27 mouse cellular contexts compared by ENCODE assay signal in the genomic region with DNA sequence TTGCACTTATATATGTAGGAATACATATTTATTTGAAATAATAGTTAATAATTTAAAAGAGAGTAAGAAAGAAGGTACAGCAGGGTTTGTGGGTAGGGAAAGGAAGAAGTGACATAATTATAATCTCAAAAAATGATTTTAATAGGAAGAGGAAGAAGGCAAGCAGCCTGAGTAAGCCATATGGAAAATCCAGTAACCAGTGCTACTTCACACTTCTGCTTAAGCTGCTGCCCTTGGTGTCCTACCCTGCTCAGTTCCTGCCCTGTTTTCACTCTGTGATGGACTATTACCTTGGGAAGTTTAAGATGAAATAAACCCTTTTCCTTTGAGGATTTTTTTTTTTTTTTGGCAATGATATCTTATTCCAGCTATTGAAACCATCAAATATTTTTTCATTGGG.
A peak's percentile ranks its signal among the peaks of the same experiment; 100 is the strongest.
DNase-seq lines count a peak whose midpoint lies in the region; ATAC-seq and TF ChIP-seq lines count a peak whose summit lies in the region.
"Had no signal": no experiment of that assay in that cellular context is flagged by ENCODE, and none has a peak within 500 bp of the region (broad histone marks: within the 10 kb centered on the region; RNA-seq: fewer than 3 reads in every experiment).

No protein-coding gene starts in this region.

- no peaks in the 10 kb centered on the region for H3K4me1 ChIP-seq in CH12.LX (ENCODE audit: control insufficient read depth in 1 of 2, insufficient read depth in 2 of 2)
- H3K4me1 ChIP-seq in midbrain, postnatal 0 days (ENCODE audit: insufficient read depth, low read length) = no peaks in the 10 kb centered on the region
- H3K4me1 ChIP-seq in kidney, embryonic 15.5 days = no peaks in the 10 kb centered on the region
- H3K4me1 ChIP-seq: embryonic facial prominence, embryonic 13.5 days; embryonic facial prominence, embryonic 15.5 days; forebrain, embryonic 10.5 days; forebrain, embryonic 12.5 days had no signal

- no peaks in the 10 kb centered on the region for H3K79me2 ChIP-seq in CH12.LX (replicated peaks; ENCODE audit: control insufficient read depth, extremely low read depth, insufficient read depth, poor library complexity, severe bottlenecking)

- intact Hi-C loops in left cerebral cortex, adult 2 months (cut with DNase I) = no loop called here

- H3K27me3 ChIP-seq in CH12.LX (replicated peaks) = no peaks in the 10 kb centered on the region
- no peaks in the 10 kb centered on the region for H3K27me3 ChIP-seq in midbrain, postnatal 0 days (ENCODE audit: insufficient read depth, low read length)
- H3K27me3 ChIP-seq in kidney, embryonic 15.5 days = no peaks in the 10 kb centered on the region
- H3K27me3 ChIP-seq: embryonic facial prominence, embryonic 13.5 days; embryonic facial prominence, embryonic 15.5 days; forebrain, embryonic 12.5 days; Patski had no signal

- H3K4me2 ChIP-seq in CH12.LX (ENCODE audit: insufficient read depth, low read depth, poor library complexity, severe bottlenecking) = no peak overlapping the region
- no peak overlapping the region for H3K4me2 ChIP-seq in midbrain, postnatal 0 days (ENCODE audit: low read depth, low read length, poor library complexity, severe bottlenecking)
- no peak overlapping the region for H3K4me2 ChIP-seq in kidney, embryonic 15.5 days
- H3K4me2 ChIP-seq: embryonic facial prominence, embryonic 13.5 days; embryonic facial prominence, embryonic 15.5 days; forebrain, embryonic 12.5 days had no signal

- ATAC-seq in granulocyte monocyte progenitor cell, adult 5-6 weeks (replicated peaks; ENCODE audit: poor library complexity, severe bottlenecking) = peak; percentile 58
- peak; percentile 46; the same call in 1 of the 2 replicates for ATAC-seq in megakaryocyte progenitor cell, adult 5-6 weeks (replicated peaks; ENCODE audit: poor library complexity)
- ATAC-seq in midbrain, postnatal 0 days (ENCODE audit: low FRiP score) = no peak
- no peak for ATAC-seq in kidney, embryonic 15.5 days (replicated peaks; ENCODE audit: low FRiP score)
- ATAC-seq: activated CD4-positive, CD25-positive, alpha-beta regulatory T cell, adult 4 months; CD4-positive, CD25-positive, alpha-beta regulatory T cell, adult 4 months; forebrain, embryonic 14.5 days; forebrain, embryonic 16.5 days; Patski had no signal

- no peak for TF ChIP-seq POLR2A in CH12.LX (IDR thresholded peaks at IDR 0.05; ENCODE audit: low read depth, low read length)

- dilution Hi-C loops in CH12.LX (cut with MboI; ENCODE audit: extremely low pct_ligation_motif_present, extremely low pct_unique_long_range_greater_than_20kb, low sequenced_read_pairs) = no loop called here

- TF ChIP-seq RAD21 in CH12.LX (IDR thresholded peaks at IDR 0.05; ENCODE audit: low read depth, low read length) = no peak

- H3K9ac ChIP-seq in CH12.LX (ENCODE audit: insufficient read depth, low read depth) = no peak overlapping the region
- no peak overlapping the region for H3K9ac ChIP-seq in midbrain, postnatal 0 days (replicated peaks; ENCODE audit: low read length, poor library complexity, severe bottlenecking)
- no peak overlapping the region for H3K9ac ChIP-seq in kidney, embryonic 15.5 days
- H3K9ac ChIP-seq: embryonic facial prominence, embryonic 13.5 days; embryonic facial prominence, embryonic 15.5 days; forebrain, embryonic 12.5 days had no signal

- H3K9me3 ChIP-seq in CH12.LX (replicated peaks; ENCODE audit: low read length) = no peaks in the 10 kb centered on the region
- no peaks in the 10 kb centered on the region for H3K9me3 ChIP-seq in midbrain, postnatal 0 days (ENCODE audit: low read length)
- H3K9me3 ChIP-seq in kidney, embryonic 15.5 days (replicated peaks) = no peaks in the 10 kb centered on the region
- H3K9me3 ChIP-seq: embryonic facial prominence, embryonic 13.5 days; embryonic facial prominence, embryonic 15.5 days; forebrain, embryonic 10.5 days; forebrain, embryonic 12.5 days had no signal

- TF ChIP-seq EP300 in CH12.LX (IDR thresholded peaks at IDR 0.05; ENCODE audit: low read length) = no peak

- H3K27ac ChIP-seq in CH12.LX (ENCODE audit: insufficient read depth, low read depth) = no peak overlapping the region
- H3K27ac ChIP-seq in midbrain, postnatal 0 days (ENCODE audit: low read depth, low read length) = no peak overlapping the region
- no peak overlapping the region for H3K27ac ChIP-seq in kidney, embryonic 15.5 days
- no peak overlapping the region for H3K27ac ChIP-seq in left cerebral cortex, adult 2 months
- H3K27ac ChIP-seq: embryonic facial prominence, embryonic 13.5 days; embryonic facial prominence, embryonic 15.5 days; forebrain, embryonic 10.5 days; forebrain, embryonic 12.5 days had no signal

- in situ Hi-C loops in CH12.LX (cut with MboI; ENCODE audit: low pct_ligation_motif_present, low pct_unique_long_range_greater_than_20kb, low sequenced_read_pairs) = no loop called here

- DNase-seq in 3T3-L1 (ENCODE audit: low read depth, low spot score) (peak; percentile 6), CH12.LX (ENCODE audit: extremely low read depth) (peak; percentile 1)
- DNase-seq in midbrain, postnatal 0 days (ENCODE audit: low spot score) = no peak
- no peak for DNase-seq in left cerebral cortex, adult 2 months (ENCODE audit: extremely low spot score in 1 of 2, low spot score in 2 of 2)
- DNase-seq: adrenal gland, adult 8-10 months; adrenal gland, postnatal 14 days; adrenal gland, postnatal 36 days; B cell, adult 2 months; cerebellum, adult 11-12 months; cerebellum, adult 2 months; cerebellum, adult 9-10 months; cerebellum, postnatal 10 days; cerebellum, postnatal 25 days; embryo, embryonic 11 days had no signal

- H3K4me3 ChIP-seq in CH12.LX (replicated peaks in 1 of 3; ENCODE audit: low read depth in 2 of 3, low read length in 2 of 3, poor library complexity in 1 of 3) = no peak overlapping the region
- H3K4me3 ChIP-seq in midbrain, postnatal 0 days (ENCODE audit: low read depth, low read length) = no peak overlapping the region
- no peak overlapping the region for H3K4me3 ChIP-seq in kidney, embryonic 15.5 days (replicated peaks)
- H3K4me3 ChIP-seq in left cerebral cortex, adult 2 months = no peak overlapping the region
- H3K4me3 ChIP-seq: embryonic facial prominence, embryonic 13.5 days; embryonic facial prominence, embryonic 15.5 days; erythroblast, embryonic 14.5 days; forebrain, embryonic 10.5 days; forebrain, embryonic 12.5 days had no signal

- TF ChIP-seq CTCF in CH12.LX (conservative IDR thresholded peaks at IDR 0.05 in 1 of 2, IDR thresholded peaks at IDR 0.05 in 1 of 2; ENCODE audit: low read depth in 2 of 2, low read length in 2 of 2) = no peak
- no peak for TF ChIP-seq CTCF in midbrain, postnatal 0 days (IDR thresholded peaks at IDR 0.05)
- TF ChIP-seq CTCF in left cerebral cortex, adult 2 months (IDR thresholded peaks at IDR 0.05) = no peak

- H3K36me3 ChIP-seq in CH12.LX (replicated peaks in 1 of 2; ENCODE audit: control insufficient read depth in 1 of 2, insufficient read depth in 1 of 2, low read length in 1 of 2) = no peaks in the 10 kb centered on the region
- H3K36me3 ChIP-seq in midbrain, postnatal 0 days (ENCODE audit: insufficient read depth, low read length) = no peaks in the 10 kb centered on the region
- H3K36me3 ChIP-seq in kidney, embryonic 15.5 days = no peaks in the 10 kb centered on the region
- H3K36me3 ChIP-seq: embryonic facial prominence, embryonic 13.5 days; embryonic facial prominence, embryonic 15.5 days; forebrain, embryonic 10.5 days; forebrain, embryonic 12.5 days had no signal

TF ChIP-seq in CH12.LX, 34 proteins besides CTCF, POLR2A, EP300 and RAD21:
- TF ChIP-seq SIN3A (IDR thresholded peaks at IDR 0.05; ENCODE audit: low read length) = no peak

Comparison
In these comparisons a context has a peak if more than half of its experiments do, and no peak if none do; other contexts are left out.
1. DNase-seq: peak in 3T3-L1 (single experiment) and CH12.LX (single experiment); none in midbrain, postnatal 0 days (single experiment) and left cerebral cortex, adult 2 months (0 of 2).
2. ATAC-seq: peak in granulocyte monocyte progenitor cell, adult 5-6 weeks (single experiment) and megakaryocyte progenitor cell, adult 5-6 weeks (single experiment); none in midbrain, postnatal 0 days (single experiment) and kidney, embryonic 15.5 days (single experiment).